Mouse (Mus musculus) neural tube, embryonic 13.5 days (tissue): ENCODE data around the gene Mea1. TPM values are rescaled to one million over a fixed set of nuclear protein-coding genes. Genes with fewer than 3 reads are reported as not detected.

Experiments
- polyA plus RNA-seq: library from polyadenylated mRNA; unstranded; fragments of >200 nt; fragmentation: Nextera tagmentation; extraction: Ambion mirVana; gene quantifications from 2 replicates; pipeline ENCODE4 v1.2.1, GENCODE M21; 2015

Mea1 gene
- polyA plus RNA-seq, 1 experiment from 2014 or later = 260 TPM

Other genes starting within 250 kb of the Mea1 start
- gene Crip3, start 249.9 kb upstream of the Mea1 start, polyA plus RNA-seq = 0.96 and 1.5 TPM in 2 replicates
- gene Slc22a7, start 240.3 kb upstream of the Mea1 start, polyA plus RNA-seq = not detected in 2 replicates
- gene Ttbk1, start 191.1 kb upstream of the Mea1 start, polyA plus RNA-seq = 6.0 and 6.9 TPM in 2 replicates
- 19.0 and 19.2 TPM in 2 replicates for gene Dnph1, start 182.1 kb upstream of the Mea1 start, polyA plus RNA-seq
- 16.4 and 17.0 TPM in 2 replicates for gene Cul9, start 132.4 kb upstream of the Mea1 start, polyA plus RNA-seq
- gene Srf, start 122.6 kb upstream of the Mea1 start, polyA plus RNA-seq = 4.7 and 5.4 TPM in 2 replicates
- 38.7 and 41.3 TPM in 2 replicates for gene Ptk7, start 49.3 kb upstream of the Mea1 start, polyA plus RNA-seq
- 41.8 and 45.3 TPM in 2 replicates for gene Klc4, start 32.8 kb upstream of the Mea1 start, polyA plus RNA-seq
- 63.2 and 70.1 TPM in 2 replicates for gene Mrpl2, start 32.6 kb upstream of the Mea1 start, polyA plus RNA-seq
- gene Cul7, start 28.5 kb upstream of the Mea1 start, polyA plus RNA-seq = 40.0 and 41.7 TPM in 2 replicates
- gene Rrp36, start 4.4 kb upstream of the Mea1 start, polyA plus RNA-seq = 47.7 and 53.5 TPM in 2 replicates
- 154 and 155 TPM in 2 replicates for gene Klhdc3, start 2.1 kb downstream of the Mea1 start, polyA plus RNA-seq
- 78.7 and 81.6 TPM in 2 replicates for gene Ppp2r5d, start 26.3 kb downstream of the Mea1 start, polyA plus RNA-seq
- gene Pex6, start 32.7 kb downstream of the Mea1 start, polyA plus RNA-seq = 23.2 and 24.8 TPM in 2 replicates
- 1.1 and 1.8 TPM in 2 replicates for gene Gnmt, start 50.4 kb downstream of the Mea1 start, polyA plus RNA-seq
- gene Cnpy3, start 73.4 kb downstream of the Mea1 start, polyA plus RNA-seq = 60.9 and 63.4 TPM in 2 replicates
- gene Ptcra, start 84.9 kb downstream of the Mea1 start, polyA plus RNA-seq = 0.39 TPM in 1 of 2 replicates, not detected in the other
- 47.3 and 56.2 TPM in 2 replicates for gene 2310039H08Rik, start 93.8 kb downstream of the Mea1 start, polyA plus RNA-seq
- gene Rpl7l1, start 103.9 kb downstream of the Mea1 start, polyA plus RNA-seq = 93.4 and 108 TPM in 2 replicates
- gene Bicral, start 179.7 kb downstream of the Mea1 start, polyA plus RNA-seq = 6.5 and 9.4 TPM in 2 replicates
- gene Tbcc, start 211.9 kb downstream of the Mea1 start, polyA plus RNA-seq = 70.7 and 75.4 TPM in 2 replicates
- not detected in 2 replicates for gene Prph2, start 231.7 kb downstream of the Mea1 start, polyA plus RNA-seq